Comparison of ENCODE assay signal across 11 mouse cellular contexts in the genomic region with DNA sequence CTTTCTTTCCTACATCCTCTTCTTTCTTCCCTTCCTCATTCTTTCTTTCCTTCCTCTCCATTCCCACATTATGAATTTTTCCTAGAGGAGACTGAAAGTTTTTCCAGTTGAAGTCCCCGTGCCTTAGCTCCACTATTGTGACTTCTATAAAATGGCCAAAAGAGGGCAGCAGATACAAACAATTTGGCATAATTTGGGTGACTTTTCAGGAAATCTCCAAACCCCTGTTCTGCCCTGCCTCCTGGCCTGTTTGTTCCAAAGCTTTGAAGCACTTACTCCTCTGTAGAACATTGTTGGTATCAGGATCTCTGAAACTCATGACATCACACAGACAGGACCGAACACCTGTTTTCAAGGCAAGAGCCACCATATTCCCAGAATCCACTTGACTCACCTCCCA.
DNase-seq lines count a peak whose midpoint lies in the region; ATAC-seq and TF ChIP-seq lines count a peak whose summit lies in the region.
"Had no signal": no experiment of that assay in that cellular context is flagged by ENCODE, and none has a peak within 500 bp of the region (broad histone marks: within the 10 kb centered on the region; RNA-seq: fewer than 3 reads in every experiment).

No protein-coding gene starts in this region.

- H3K4me1 ChIP-seq in midbrain, embryonic 10.5 days: no peaks in the 10 kb centered on the region
- no peaks in the 10 kb centered on the region for H3K4me1 ChIP-seq in midbrain, embryonic 16.5 days (ENCODE audit: control insufficient read depth, insufficient read depth, low read length)
- no peaks in the 10 kb centered on the region for H3K4me1 ChIP-seq in embryonic facial prominence, embryonic 11.5 days (ENCODE audit: control insufficient read depth, insufficient read depth, low read length)
- H3K4me1 ChIP-seq in midbrain, postnatal 0 days (ENCODE audit: insufficient read depth, low read length): no peaks in the 10 kb centered on the region
- H3K4me1 ChIP-seq: liver, embryonic 13.5 days; stomach, embryonic 15.5 days had no signal

- H3K36me3 ChIP-seq in midbrain, embryonic 10.5 days: no peaks in the 10 kb centered on the region
- H3K36me3 ChIP-seq in midbrain, embryonic 16.5 days (ENCODE audit: control insufficient read depth, insufficient read depth, low read length): no peaks in the 10 kb centered on the region
- H3K36me3 ChIP-seq in embryonic facial prominence, embryonic 11.5 days (replicated peaks; ENCODE audit: control insufficient read depth, insufficient read depth, low read depth, low read length): no peaks in the 10 kb centered on the region
- H3K36me3 ChIP-seq in midbrain, postnatal 0 days (ENCODE audit: insufficient read depth, low read length): no peaks in the 10 kb centered on the region
- H3K36me3 ChIP-seq: G1E; liver, embryonic 13.5 days; stomach, embryonic 15.5 days had no signal

- no peak for ATAC-seq in midbrain, embryonic 16.5 days
- ATAC-seq in embryonic facial prominence, embryonic 11.5 days (replicated peaks; ENCODE audit: insufficient number of reproducible peaks, low FRiP score, low TSS enrichment, low read depth): no peak
- ATAC-seq in midbrain, postnatal 0 days (ENCODE audit: low FRiP score): no peak

- H3K4me3 ChIP-seq in midbrain, embryonic 10.5 days: no peak overlapping the region
- no peak overlapping the region for H3K4me3 ChIP-seq in midbrain, embryonic 16.5 days (ENCODE audit: low read depth, low read length)
- no peak overlapping the region for H3K4me3 ChIP-seq in embryonic facial prominence, embryonic 11.5 days (ENCODE audit: low read depth, low read length)
- no peak overlapping the region for H3K4me3 ChIP-seq in midbrain, postnatal 0 days (ENCODE audit: low read depth, low read length)
- H3K4me3 ChIP-seq: liver, embryonic 13.5 days; stomach, embryonic 15.5 days had no signal

- H3K9me3 ChIP-seq in midbrain, embryonic 10.5 days (replicated peaks): no peaks in the 10 kb centered on the region
- H3K9me3 ChIP-seq in midbrain, embryonic 16.5 days (replicated peaks; ENCODE audit: control insufficient read depth, low read length, poor library complexity, severe bottlenecking): no peaks in the 10 kb centered on the region
- H3K9me3 ChIP-seq in embryonic facial prominence, embryonic 11.5 days (replicated peaks; ENCODE audit: control insufficient read depth, low read length): no peaks in the 10 kb centered on the region
- no peaks in the 10 kb centered on the region for H3K9me3 ChIP-seq in midbrain, postnatal 0 days (ENCODE audit: low read length)
- H3K9me3 ChIP-seq: liver, embryonic 13.5 days; stomach, embryonic 15.5 days had no signal

- 63% methylated on average over 2 of the region's 2 CpGs for WGBS in midbrain, embryonic 10.5 days
- WGBS in midbrain, embryonic 16.5 days: 62% methylated on average over 2 of the region's 2 CpGs
- WGBS in embryonic facial prominence, embryonic 11.5 days: 53% methylated on average over 2 of the region's 2 CpGs
- WGBS in midbrain, postnatal 0 days: 61% methylated on average over 2 of the region's 2 CpGs

- H3K4me2 ChIP-seq in midbrain, embryonic 16.5 days (ENCODE audit: low read length): no peak overlapping the region
- H3K4me2 ChIP-seq in embryonic facial prominence, embryonic 11.5 days (ENCODE audit: low read depth, low read length): no peak overlapping the region
- no peak overlapping the region for H3K4me2 ChIP-seq in midbrain, postnatal 0 days (ENCODE audit: low read depth, low read length, poor library complexity, severe bottlenecking)
- H3K4me2 ChIP-seq: liver, embryonic 13.5 days; stomach, embryonic 15.5 days had no signal

- peak; percentile 53 for TF ChIP-seq CTCF in midbrain, postnatal 0 days (IDR thresholded peaks at IDR 0.05)

- H3K27me3 ChIP-seq in midbrain, embryonic 10.5 days (ENCODE audit: low read depth, poor library complexity, severe bottlenecking): no peaks in the 10 kb centered on the region
- no peaks in the 10 kb centered on the region for H3K27me3 ChIP-seq in midbrain, embryonic 16.5 days (ENCODE audit: control insufficient read depth, insufficient read depth, low read depth, low read length)
- H3K27me3 ChIP-seq in embryonic facial prominence, embryonic 11.5 days (ENCODE audit: control insufficient read depth, insufficient read depth, low read length): no peaks in the 10 kb centered on the region
- H3K27me3 ChIP-seq in midbrain, postnatal 0 days (ENCODE audit: insufficient read depth, low read length): no peaks in the 10 kb centered on the region
- H3K27me3 ChIP-seq: liver, embryonic 13.5 days; stomach, embryonic 15.5 days had no signal

- H3K9ac ChIP-seq in midbrain, embryonic 16.5 days (ENCODE audit: low read depth, low read length): no peak overlapping the region
- no peak overlapping the region for H3K9ac ChIP-seq in embryonic facial prominence, embryonic 11.5 days (replicated peaks; ENCODE audit: low read length)
- no peak overlapping the region for H3K9ac ChIP-seq in midbrain, postnatal 0 days (replicated peaks; ENCODE audit: low read length, poor library complexity, severe bottlenecking)
- H3K9ac ChIP-seq: liver, embryonic 13.5 days; stomach, embryonic 15.5 days had no signal

- no peak overlapping the region for H3K27ac ChIP-seq in midbrain, embryonic 10.5 days (replicated peaks)
- no peak overlapping the region for H3K27ac ChIP-seq in midbrain, embryonic 16.5 days (ENCODE audit: low read length)
- no peak overlapping the region for H3K27ac ChIP-seq in embryonic facial prominence, embryonic 11.5 days (replicated peaks; ENCODE audit: low read depth, low read length)
- H3K27ac ChIP-seq in midbrain, postnatal 0 days (ENCODE audit: low read depth, low read length): no peak overlapping the region
- H3K27ac ChIP-seq: liver, embryonic 13.5 days; stomach, embryonic 15.5 days had no signal

- DNase-seq in cerebellum, postnatal 14 days: peak; percentile 21 to 38
- no peak for DNase-seq in cerebellum, adult 18-20 months
- DNase-seq in midbrain, embryonic 10.5 days (ENCODE audit: low spot score): peak; percentile 20
- peak; percentile 70 for DNase-seq in embryonic facial prominence, embryonic 11.5 days (ENCODE audit: low spot score)
- DNase-seq in midbrain, postnatal 0 days (ENCODE audit: low spot score): peak; percentile 48
- DNase-seq in lung, postnatal 36 days: no peak
- no peak for DNase-seq in urinary bladder, postnatal 36 days (ENCODE audit: low spot score in 2 of 2)
- DNase-seq: liver, embryonic 13.5 days had no signal

Comparison
In these comparisons a context has a peak if more than half of its experiments do, and no peak if none do; other contexts are left out.
1. DNase-seq: peak in cerebellum, postnatal 14 days (2 of 2), midbrain, embryonic 10.5 days (single experiment), embryonic facial prominence, embryonic 11.5 days (single experiment) and midbrain, postnatal 0 days (single experiment); none in cerebellum, adult 18-20 months (0 of 2), lung, postnatal 36 days (single experiment) and urinary bladder, postnatal 36 days (0 of 2).